In genomic region chr13:100551371-100552008, GRCm38 (mm10) we compare ENCODE assay signal across 8 mouse cellular contexts. TPM values are rescaled to one million over a fixed set of nuclear protein-coding genes. Genes with fewer than 3 reads are reported as not detected.
A peak's percentile ranks its signal among the peaks of the same experiment; 100 is the strongest.
DNase-seq lines count a peak whose midpoint lies in the region; ATAC-seq and TF ChIP-seq lines count a peak whose summit lies in the region.

No protein-coding gene starts in this region.

- H3K4me2 ChIP-seq in embryonic facial prominence, embryonic 15.5 days (replicated peaks) = peak overlapping the region; percentile 99
- peak overlapping the region; percentile 82 for H3K4me2 ChIP-seq in intestine, embryonic 14.5 days (ENCODE audit: low read length)
- H3K4me2 ChIP-seq in liver, embryonic 14.5 days (ENCODE audit: low read depth) = peak overlapping the region; percentile 57
- peak overlapping the region; percentile 99 for H3K4me2 ChIP-seq in neural tube, embryonic 14.5 days (ENCODE audit: low read depth, low read length)

- peak; percentile 87 for DNase-seq in heart, adult 11 months
- DNase-seq in heart, postnatal 25 days (ENCODE audit: low spot score) = no peak
- DNase-seq in adrenal gland, postnatal 14 days = peak; percentile 34
- peak; percentile 71 for DNase-seq in intestine, embryonic 14.5 days (ENCODE audit: low spot score)
- DNase-seq in liver, embryonic 14.5 days (ENCODE audit: low read depth in 3 of 3, low spot score in 3 of 3) = no peak
- no peak for DNase-seq in natural killer cell, adult 2 months (ENCODE audit: low spot score in 2 of 2)

- H3K27me3 ChIP-seq in embryonic facial prominence, embryonic 15.5 days = peaks cover 38% of the 10 kb centered on the region
- H3K27me3 ChIP-seq in intestine, embryonic 14.5 days (replicated peaks; ENCODE audit: control insufficient read depth, insufficient read depth, low read length) = peaks cover 46% of the 10 kb centered on the region
- peaks cover 42% of the 10 kb centered on the region for H3K27me3 ChIP-seq in liver, embryonic 14.5 days (ENCODE audit: control insufficient read depth, insufficient read depth, low read length)
- peaks cover 39% of the 10 kb centered on the region for H3K27me3 ChIP-seq in neural tube, embryonic 14.5 days (ENCODE audit: control insufficient read depth, insufficient read depth, low read length)

- no peak for TF ChIP-seq EP300 in liver, embryonic 14.5 days (IDR thresholded peaks at IDR 0.05; ENCODE audit: low read depth)

- ATAC-seq in embryonic facial prominence, embryonic 15.5 days (ENCODE audit: insufficient number of reproducible peaks, low FRiP score, low TSS enrichment, low read depth) = no peak
- no peak; the same call in 1 of the 2 replicates for ATAC-seq in intestine, embryonic 14.5 days (replicated peaks; ENCODE audit: low FRiP score, low TSS enrichment, low read depth)
- ATAC-seq in liver, embryonic 14.5 days (ENCODE audit: insufficient read depth) = no peak
- ATAC-seq in neural tube, embryonic 14.5 days (ENCODE audit: low read depth) = peak; percentile 34; the same call in 1 of the 2 replicates

- peak overlapping the region; percentile 60 for H3K4me3 ChIP-seq in embryonic facial prominence, embryonic 15.5 days (replicated peaks)
- peak overlapping the region; percentile 53 for H3K4me3 ChIP-seq in intestine, embryonic 14.5 days (ENCODE audit: low read depth, low read length)
- H3K4me3 ChIP-seq in liver, embryonic 14.5 days (ENCODE audit: insufficient read depth in 1 of 2, low read depth in 2 of 2, low read length in 2 of 2) = peak overlapping the region; percentile 51 to 52
- peak overlapping the region; percentile 63 for H3K4me3 ChIP-seq in neural tube, embryonic 14.5 days (ENCODE audit: low read depth, low read length)

- no peaks in the 10 kb centered on the region for H3K36me3 ChIP-seq in embryonic facial prominence, embryonic 15.5 days
- H3K36me3 ChIP-seq in intestine, embryonic 14.5 days (ENCODE audit: control insufficient read depth, insufficient read depth, low read length) = no peaks in the 10 kb centered on the region
- no peaks in the 10 kb centered on the region for H3K36me3 ChIP-seq in liver, embryonic 14.5 days (replicated peaks; ENCODE audit: control insufficient read depth, insufficient read depth, low read depth)
- H3K36me3 ChIP-seq in neural tube, embryonic 14.5 days (ENCODE audit: control insufficient read depth, insufficient read depth, low read length) = no peaks in the 10 kb centered on the region

- no peaks in the 10 kb centered on the region for H3K9me3 ChIP-seq in embryonic facial prominence, embryonic 15.5 days (replicated peaks)
- H3K9me3 ChIP-seq in intestine, embryonic 14.5 days (ENCODE audit: control insufficient read depth, low read length) = no peaks in the 10 kb centered on the region
- no peaks in the 10 kb centered on the region for H3K9me3 ChIP-seq in liver, embryonic 14.5 days (ENCODE audit: control insufficient read depth, low read length)
- H3K9me3 ChIP-seq in neural tube, embryonic 14.5 days (ENCODE audit: control insufficient read depth, low read length) = no peaks in the 10 kb centered on the region

- peak overlapping the region; percentile 26 for H3K9ac ChIP-seq in embryonic facial prominence, embryonic 15.5 days
- H3K9ac ChIP-seq in intestine, embryonic 14.5 days (ENCODE audit: low read length) = peak overlapping the region; percentile 67
- no peak overlapping the region; the same call in 1 of the 2 replicates for H3K9ac ChIP-seq in liver, embryonic 14.5 days (replicated peaks)
- peak overlapping the region; percentile 48 for H3K9ac ChIP-seq in neural tube, embryonic 14.5 days (replicated peaks; ENCODE audit: low read depth, low read length)

- intact Hi-C loops in heart, postnatal 25 days (cut with DNase I) = no loop called here

- peaks cover 16% of the 10 kb centered on the region for H3K4me1 ChIP-seq in embryonic facial prominence, embryonic 15.5 days
- H3K4me1 ChIP-seq in intestine, embryonic 14.5 days (replicated peaks; ENCODE audit: control insufficient read depth, insufficient read depth, low read length) = peaks cover 5% of the 10 kb centered on the region; the same call in 1 of the 2 replicates
- no peaks in the 10 kb centered on the region for H3K4me1 ChIP-seq in liver, embryonic 14.5 days (replicated peaks; ENCODE audit: control insufficient read depth in 2 of 2, insufficient read depth in 2 of 2, low read length in 1 of 2)
- H3K4me1 ChIP-seq in neural tube, embryonic 14.5 days (ENCODE audit: control insufficient read depth, insufficient read depth, low read length) = peaks cover 13% of the 10 kb centered on the region; the same call in 1 of the 2 replicates

- WGBS in embryonic facial prominence, embryonic 15.5 days = 1% methylated on average over 41 of the region's 41 CpGs
- under 1% methylated on average over 41 of the region's 41 CpGs for WGBS in intestine, embryonic 14.5 days
- WGBS in liver, embryonic 14.5 days (ENCODE audit: insufficient replicate concordance) = 3% methylated on average over 41 of the region's 41 CpGs
- under 1% methylated on average over 41 of the region's 41 CpGs for WGBS in neural tube, embryonic 14.5 days

- no peak for TF ChIP-seq CTCF in liver, embryonic 14.5 days (IDR thresholded peaks at IDR 0.05; ENCODE audit: low read depth)

- peak overlapping the region; percentile 66; the same call in 1 of the 2 replicates for H3K27ac ChIP-seq in embryonic facial prominence, embryonic 15.5 days (replicated peaks)
- peak overlapping the region; percentile 79 for H3K27ac ChIP-seq in intestine, embryonic 14.5 days (ENCODE audit: low read depth)
- H3K27ac ChIP-seq in liver, embryonic 14.5 days = no peak overlapping the region
- H3K27ac ChIP-seq in neural tube, embryonic 14.5 days (ENCODE audit: low read depth, low read length) = no peak overlapping the region

RNA-seq across cellular contexts. Expression of gene Ocln, which starts 1.0 kb away (rescaled TPM):
- total RNA-seq in heart, postnatal 25 days (2021) = under 1 TPM; 0.36 to 0.49 TPM
- total RNA-seq in adrenal gland, postnatal 14 days (2021) = 4.4 and 6.7 TPM in 2 replicates
- polyA plus RNA-seq in embryonic facial prominence, embryonic 15.5 days (2015; fragmentation: Nextera tagmentation; extraction: Ambion mirVana) = 12.8 and 15.1 TPM in 2 replicates
- polyA plus RNA-seq in intestine, embryonic 14.5 days (2014; fragmentation: Nextera tagmentation; extraction: Ambion mirVana) = 71.7 and 74.6 TPM in 2 replicates
- polyA plus RNA-seq in liver, embryonic 14.5 days (2012; rRNA removed) = 2.1 and 2.4 TPM in 2 replicates
- polyA plus RNA-seq in liver, embryonic 14.5 days (2014; fragmentation: Nextera tagmentation; extraction: Ambion mirVana) = 4.8 and 5.9 TPM in 2 replicates
- 3.7 and 5.0 TPM in 2 replicates for polyA plus RNA-seq in neural tube, embryonic 14.5 days (2014; fragmentation: Nextera tagmentation; extraction: Ambion mirVana)

RNA-seq across cellular contexts. Expression of gene Gtf2h2, which starts 59.1 kb away (rescaled TPM):
- 10 to 100 TPM; 19.7 to 20.2 TPM for total RNA-seq in heart, postnatal 25 days (2021)
- total RNA-seq in adrenal gland, postnatal 14 days (2021) = 29.1 and 31.8 TPM in 2 replicates
- 60.4 and 63.3 TPM in 2 replicates for polyA plus RNA-seq in embryonic facial prominence, embryonic 15.5 days (2015; fragmentation: Nextera tagmentation; extraction: Ambion mirVana)
- polyA plus RNA-seq in intestine, embryonic 14.5 days (2014; fragmentation: Nextera tagmentation; extraction: Ambion mirVana) = 81.6 and 96.4 TPM in 2 replicates
- 18.5 and 26.3 TPM in 2 replicates for polyA plus RNA-seq in liver, embryonic 14.5 days (2012; rRNA removed)
- polyA plus RNA-seq in liver, embryonic 14.5 days (2014; fragmentation: Nextera tagmentation; extraction: Ambion mirVana) = 25.1 and 28.2 TPM in 2 replicates
- 82.4 and 85.6 TPM in 2 replicates for polyA plus RNA-seq in neural tube, embryonic 14.5 days (2014; fragmentation: Nextera tagmentation; extraction: Ambion mirVana)

Comparison
In these comparisons a context has a peak if more than half of its experiments do, and no peak if none do; other contexts are left out.
1. DNase-seq: peak in heart, adult 11 months (single experiment), adrenal gland, postnatal 14 days (single experiment) and intestine, embryonic 14.5 days (single experiment); none in heart, postnatal 25 days (single experiment), liver, embryonic 14.5 days (0 of 3) and natural killer cell, adult 2 months (0 of 2).
2. H3K27ac ChIP-seq: peak in embryonic facial prominence, embryonic 15.5 days (single experiment) and intestine, embryonic 14.5 days (single experiment); none in liver, embryonic 14.5 days (single experiment) and neural tube, embryonic 14.5 days (single experiment).
3. Peak in every context shown above with its lines, with median percentiles within 50 percentile points of each other: H3K4me2 ChIP-seq and H3K4me3 ChIP-seq.